Mouse (Mus musculus) forebrain, postnatal 0 days (tissue): ENCODE results near the gene Rac2. TPM values are rescaled to one million over a fixed set of nuclear protein-coding genes. Genes with fewer than 3 reads are reported as not detected.
A peak's percentile ranks its signal among the peaks of the same experiment; 100 is the strongest.

Source experiments
- ATAC-seq: fragments of 200-750 bp; cut with Nextera tagmentation; 2 replicates; pipeline ENCODE4 v1.8.0; 2017; ENCODE audit warnings: mild to moderate bottlenecking, moderate library complexity
- DNase-seq: peaks from one replicate; pipeline ENCODE4 v3.0.0-alpha.2; 2015
- H3K27ac ChIP-seq: fragments of 300-500 bp; sonication (generic); 2 replicates; pipeline ENCODE4 v1.5.1; 2014; ENCODE audit warnings: low read depth, mild to moderate bottlenecking, antibody characterized with exemption, low read length, moderate library complexity, mixed read lengths
- H3K27me3 ChIP-seq: fragments of 300-500 bp; sonication (generic); 2 replicates; pipeline ENCODE4 v1.6.1; 2014; ENCODE audit warnings: mild to moderate bottlenecking, low read length, mixed read lengths; ENCODE audit not compliant: insufficient read depth
- H3K36me3 ChIP-seq: fragments of 300-500 bp; sonication (generic); 2 replicates; pipeline ENCODE4 v1.6.1; 2014; ENCODE audit warnings: mild to moderate bottlenecking, moderate library complexity; ENCODE audit not compliant: insufficient read depth
- H3K4me1 ChIP-seq: fragments of 300-500 bp; sonication (generic); 2 replicates; pipeline ENCODE4 v1.6.1; 2014; ENCODE audit warnings: antibody characterized with exemption; ENCODE audit not compliant: insufficient read depth
- H3K4me2 ChIP-seq: fragments of 300-500 bp; sonication (generic); 2 replicates; pipeline ENCODE4 v1.6.1; 2014; ENCODE audit warnings: low read depth, mild to moderate bottlenecking, moderate library complexity
- H3K4me3 ChIP-seq: fragments of 300-500 bp; sonication (generic); 2 replicates; pipeline ENCODE4 v1.5.1; 2014; ENCODE audit warnings: low read depth, low read length, mixed read lengths
- H3K9ac ChIP-seq: fragments of 300-500 bp; sonication (generic); 2 replicates; pipeline ENCODE4 v1.6.1; 2014; ENCODE audit warnings: mild to moderate bottlenecking
- H3K9me3 ChIP-seq: fragments of 300-500 bp; sonication (generic); 2 replicates; pipeline ENCODE4 v1.6.1; 2016; ENCODE audit warnings: low read length
- CTCF ChIP-seq: sonication (generic); IDR thresholded peaks from 2 replicates; pipeline ENCODE4 v1.5.1; 2016; ENCODE audit warnings: antibody characterized with exemption, control low read depth, low read depth
- WGBS: fragments of 180-500 bp; shearing (Covaris S2); extraction: QIAGEN DNeasy Blood & Tissue Kit; methylation state at CpG from one replicate; pipeline ENCODE4 v1.1.7; 2014; 5-methylcytosine and 5-hydroxymethylcytosine counted together
- polyA plus RNA-seq: library from polyadenylated mRNA; unstranded; fragments of >200 nt; fragmentation: Nextera tagmentation; extraction: Ambion mirVana; gene quantifications from 2 replicates; pipeline ENCODE4 v1.2.1, GENCODE M21; 2015
- total RNA-seq: library from RNA; depleted of rRNA; stranded (reverse); fragments of >200 nt; gene quantifications from 2 replicates; pipeline ENCODE4 v1.2.3, GENCODE M21; 2014

Rac2 gene
- total and polyA plus RNA-seq, 2 experiments from 2014 or later, result 1.1 to 6.5 TPM

GRCm38 (mm10) chr15:78559141-78559979 is 13.2 kb downstream of the Rac2 start:
- WGBS, result 60% methylated on average over 11 of the region's 11 CpGs
- TF ChIP-seq CTCF, result no peak

GRCm38 (mm10) chr15:78557693-78558535 is 14.7 kb downstream of the Rac2 start:
- Histone ChIP-seq H3K4me1 (no peaks in the 10 kb centered on the region), H3K4me3 (no peak overlapping the region), H3K4me2 (no peak overlapping the region), H3K9ac (no peak overlapping the region), H3K36me3 (no peaks in the 10 kb centered on the region), H3K9me3 (0 out of 2 replicates have a peak, but pooled peaks cover 7% of the 10 kb centered on the region), H3K27ac (no peak overlapping the region), H3K27me3 (no peaks in the 10 kb centered on the region)
- TF ChIP-seq CTCF, result no peak
- 68% methylated on average over 10 of the region's 10 CpGs for WGBS
- ATAC-seq (no peak), DNase-seq (no peak)

More at GRCm38 (mm10) chr15:78559141-78559979, 13.2 kb downstream of the Rac2 start:
- no peaks in the 10 kb centered on the region for H3K27me3 ChIP-seq
- DNase-seq, result no peak
- no peak overlapping the region for H3K4me2 ChIP-seq
- no peak for ATAC-seq
- no peaks in the 10 kb centered on the region for H3K9me3 ChIP-seq
- no peaks in the 10 kb centered on the region for H3K4me1 ChIP-seq
- H3K9ac ChIP-seq, result no peak overlapping the region
- no peak overlapping the region for H3K27ac ChIP-seq
- no peak overlapping the region for H3K4me3 ChIP-seq
- no peaks in the 10 kb centered on the region for H3K36me3 ChIP-seq

GRCm38 (mm10) chr15:78554545-78555313 is 17.9 kb downstream of the Rac2 start:
- Histone ChIP-seq H3K9ac (no peak overlapping the region), H3K27me3 (no peaks in the 10 kb centered on the region), H3K4me3 (no peak overlapping the region), H3K36me3 (no peaks in the 10 kb centered on the region), H3K27ac (no peak overlapping the region), H3K4me2 (no peak overlapping the region), H3K4me1 (no peaks in the 10 kb centered on the region), H3K9me3 (0 out of 2 replicates have a peak, but pooled peaks cover 7% of the 10 kb centered on the region)
- ATAC-seq (no peak), DNase-seq (no peak)
- 70% methylated on average over 25 of the region's 25 CpGs for WGBS
- 0 out of 2 replicates have a peak, but pooled peaks have one; percentile 3 for TF ChIP-seq CTCF

GRCm38 (mm10) chr15:78549189-78549734 is 23.3 kb downstream of the Rac2 start:
- H3K9ac ChIP-seq, result no peak overlapping the region
- 0 out of 2 replicates have a peak, but pooled peaks cover 7% of the 10 kb centered on the region for H3K9me3 ChIP-seq
- H3K4me2 ChIP-seq, result no peak overlapping the region
- no peak overlapping the region for H3K27ac ChIP-seq
- H3K27me3 ChIP-seq, result no peaks in the 10 kb centered on the region
- peaks cover 9% of the 10 kb centered on the region for H3K4me1 ChIP-seq
- ATAC-seq, result no peak
- H3K4me3 ChIP-seq, result no peak overlapping the region
- no peak for TF ChIP-seq CTCF
- WGBS, result 84% methylated on average over 4 of the region's 4 CpGs
- no peaks in the 10 kb centered on the region for H3K36me3 ChIP-seq
- DNase-seq, result no peak

- H3K4me1 ChIP-seq, result peaks cover 15% of the 10 kb centered on the region
- ATAC-seq (no peak), DNase-seq (no peak)
- no peak overlapping the region for H3K4me3 ChIP-seq
- H3K27ac ChIP-seq, result no peak overlapping the region
- 72% methylated on average over 8 of the region's 8 CpGs for WGBS
- H3K9me3 ChIP-seq, result 0 out of 2 replicates have a peak, but pooled peaks cover 7% of the 10 kb centered on the region
- H3K27me3 ChIP-seq, result no peaks in the 10 kb centered on the region
- no peak overlapping the region for H3K9ac ChIP-seq
- H3K4me2 ChIP-seq, result no peak overlapping the region
- TF ChIP-seq CTCF, result no peak
- no peaks in the 10 kb centered on the region for H3K36me3 ChIP-seq
Observed at GRCm38 (mm10) chr15:78548711-78549110, 23.9 kb downstream of the Rac2 start.

- no peak for ATAC-seq
- 0 out of 2 replicates have a peak, but pooled peaks cover 4% of the 10 kb centered on the region for H3K9me3 ChIP-seq
- H3K36me3 ChIP-seq, result no peaks in the 10 kb centered on the region
- H3K4me1 ChIP-seq, result peaks cover 15% of the 10 kb centered on the region
- no peak overlapping the region for H3K27ac ChIP-seq
- no peak for DNase-seq
- no peaks in the 10 kb centered on the region for H3K27me3 ChIP-seq
- no peak for TF ChIP-seq CTCF
- no peak overlapping the region for H3K9ac ChIP-seq
- WGBS, result 36% methylated on average over 3 of the region's 3 CpGs
- H3K4me3 ChIP-seq, result no peak overlapping the region
- no peak overlapping the region for H3K4me2 ChIP-seq
Observed at GRCm38 (mm10) chr15:78548336-78548665, 24.3 kb downstream of the Rac2 start.
